Mouse (Mus musculus) heart, embryonic 12.5 days (tissue): Measurements from ENCODE around the gene Kif19a. TPM values are rescaled to one million over a fixed set of nuclear protein-coding genes. Genes with fewer than 3 reads are reported as not detected.

Experiments used
- ATAC-seq: fragments of 200-750 bp; cut with Nextera tagmentation; 2 replicates; pipeline ENCODE4 v1.8.0; 2017; ENCODE audit warnings: moderate TSS enrichment, moderate library complexity; ENCODE audit not compliant: insufficient number of reproducible peaks, low FRiP score
- H3K27ac ChIP-seq: fragments of 300-500 bp; sonication (generic); 2 replicates; pipeline ENCODE4 v1.5.1; 2016; ENCODE audit warnings: mild to moderate bottlenecking, moderate library complexity; ENCODE audit not compliant: poor library complexity, severe bottlenecking
- H3K27me3 ChIP-seq: fragments of 300-500 bp; sonication (generic); replicated peaks from 2 replicates; pipeline ENCODE4 v1.6.1; 2016; ENCODE audit warnings: mild to moderate bottlenecking, moderate library complexity
- H3K36me3 ChIP-seq: fragments of 300-500 bp; sonication (generic); 2 replicates; pipeline ENCODE4 v1.6.1; 2016; ENCODE audit warnings: mild to moderate bottlenecking, moderate library complexity
- H3K4me1 ChIP-seq: fragments of 300-500 bp; sonication (generic); replicated peaks from 2 replicates; pipeline ENCODE4 v1.6.1; 2016; ENCODE audit warnings: mild to moderate bottlenecking
- H3K4me2 ChIP-seq: fragments of 300-500 bp; sonication (generic); 2 replicates; pipeline ENCODE4 v1.6.1; 2016; ENCODE audit warnings: mild to moderate bottlenecking, moderate library complexity
- H3K4me3 ChIP-seq: fragments of 300-500 bp; sonication (generic); 2 replicates; pipeline ENCODE4 v1.5.1; 2016; ENCODE audit warnings: mild to moderate bottlenecking
- H3K9ac ChIP-seq: fragments of 300-500 bp; sonication (generic); 2 replicates; pipeline ENCODE4 v1.6.1; 2016; ENCODE audit warnings: mild to moderate bottlenecking, moderate library complexity
- H3K9me3 ChIP-seq: fragments of 300-500 bp; sonication (generic); replicated peaks from 2 replicates; pipeline ENCODE4 v1.6.1; 2016; ENCODE audit warnings: mild to moderate bottlenecking, moderate library complexity
- WGBS: fragments of 180-500 bp; shearing (Covaris S2); methylation state at CpG from one replicate; pipeline ENCODE4 v1.1.7; 2016; 5-methylcytosine and 5-hydroxymethylcytosine counted together
- polyA plus RNA-seq: library from polyadenylated mRNA; unstranded; fragments of >200 nt; fragmentation: Nextera tagmentation; extraction: Ambion mirVana; gene quantifications from 2 replicates; pipeline ENCODE4 v1.2.1, GENCODE M21; 2016

The Kif19a gene
- polyA plus RNA-seq, 1 experiment from 2014 or later: 0.32 TPM

DNA sequence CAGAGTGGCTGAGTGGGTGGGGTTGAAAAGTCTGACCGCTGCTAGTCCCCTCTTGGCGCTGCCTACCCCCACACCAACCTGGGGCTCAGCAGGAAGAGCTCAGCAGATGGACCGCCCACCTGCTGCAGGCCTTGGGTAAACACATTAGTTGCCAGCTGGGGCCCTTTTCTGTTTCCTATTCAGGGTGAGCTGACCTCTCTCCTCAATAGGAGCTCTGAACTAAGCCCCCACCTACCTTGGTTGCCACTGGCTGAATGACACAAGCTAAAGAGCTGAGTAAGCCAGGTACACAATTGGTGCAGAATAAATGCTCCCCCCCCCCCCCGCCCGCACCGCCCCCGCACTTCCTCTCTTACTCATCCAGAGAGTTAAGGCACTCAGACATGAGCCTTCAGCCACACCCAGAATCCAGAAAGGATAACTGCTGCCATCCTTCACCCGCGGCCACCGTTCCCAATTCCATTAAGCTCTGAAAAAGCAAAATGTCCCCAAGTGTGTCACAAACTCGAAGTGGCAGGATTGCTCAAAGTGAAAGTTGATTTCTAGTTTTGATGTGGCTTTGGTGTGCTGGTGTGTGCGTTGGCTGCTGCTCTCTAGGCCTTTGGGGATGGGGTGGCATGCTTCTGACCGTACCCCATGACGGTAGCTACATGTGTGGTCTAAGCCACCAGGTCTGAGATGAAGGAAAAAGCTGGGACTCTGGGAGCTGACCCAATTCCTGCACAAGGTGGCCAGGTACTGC lies 42.7 kb downstream of the Kif19a start:
- no peak overlapping the region for H3K4me2 ChIP-seq
- no peak for ATAC-seq
- no peaks in the 10 kb centered on the region for H3K36me3 ChIP-seq
- no peak overlapping the region for H3K4me3 ChIP-seq
- 33% methylated on average over 14 of the region's 14 CpGs for WGBS
- peaks cover 8% of the 10 kb centered on the region for H3K4me1 ChIP-seq
- no peak overlapping the region for H3K9ac ChIP-seq
- H3K27me3 ChIP-seq: no peaks in the 10 kb centered on the region
- H3K27ac ChIP-seq: no peak overlapping the region
- no peaks in the 10 kb centered on the region for H3K9me3 ChIP-seq

GRCm38 (mm10) chr11:114809371-114809770 lies 44.2 kb downstream of the Kif19a start:
- Histone ChIP-seq H3K4me2 (no peak overlapping the region), H3K9ac (no peak overlapping the region), H3K4me3 (no peak overlapping the region), H3K27me3 (no peaks in the 10 kb centered on the region), H3K4me1 (peaks cover 8% of the 10 kb centered on the region), H3K9me3 (no peaks in the 10 kb centered on the region), H3K27ac (no peak overlapping the region), H3K36me3 (no peaks in the 10 kb centered on the region)
- 76% methylated on average over 1 of the region's 1 CpGs for WGBS
- no peak for ATAC-seq

- no peak overlapping the region for H3K4me3 ChIP-seq
- WGBS: 20% methylated on average over 4 of the region's 4 CpGs
- H3K4me1 ChIP-seq: peaks cover 18% of the 10 kb centered on the region
- H3K9me3 ChIP-seq: no peaks in the 10 kb centered on the region
- H3K27ac ChIP-seq: no peak overlapping the region
- H3K4me2 ChIP-seq: no peak overlapping the region
- H3K9ac ChIP-seq: no peak overlapping the region
- no peak for ATAC-seq
- H3K36me3 ChIP-seq: no peaks in the 10 kb centered on the region
- no peaks in the 10 kb centered on the region for H3K27me3 ChIP-seq
Observed at GRCm38 (mm10) chr11:114810344-114810743, 45.2 kb downstream of the Kif19a start.

- H3K4me1 ChIP-seq: peaks cover 15% of the 10 kb centered on the region
- H3K4me3 ChIP-seq: no peak overlapping the region
- H3K9ac ChIP-seq: 0 out of 2 replicates have a peak overlapping the region, but pooled peaks have one; percentile 3
- peak; percentile 46; the same call in 1 of the 2 replicates for ATAC-seq
- H3K27me3 ChIP-seq: 0 out of 2 replicates have a peak, but pooled peaks cover 2% of the 10 kb centered on the region
- no peaks in the 10 kb centered on the region for H3K9me3 ChIP-seq
- H3K36me3 ChIP-seq: no peaks in the 10 kb centered on the region
- WGBS: 15% methylated on average over 6 of the region's 6 CpGs
- no peak overlapping the region for H3K27ac ChIP-seq
- no peak overlapping the region for H3K4me2 ChIP-seq
Observed at GRCm38 (mm10) chr11:114812731-114813240, 47.6 kb downstream of the Kif19a start.

DNA sequence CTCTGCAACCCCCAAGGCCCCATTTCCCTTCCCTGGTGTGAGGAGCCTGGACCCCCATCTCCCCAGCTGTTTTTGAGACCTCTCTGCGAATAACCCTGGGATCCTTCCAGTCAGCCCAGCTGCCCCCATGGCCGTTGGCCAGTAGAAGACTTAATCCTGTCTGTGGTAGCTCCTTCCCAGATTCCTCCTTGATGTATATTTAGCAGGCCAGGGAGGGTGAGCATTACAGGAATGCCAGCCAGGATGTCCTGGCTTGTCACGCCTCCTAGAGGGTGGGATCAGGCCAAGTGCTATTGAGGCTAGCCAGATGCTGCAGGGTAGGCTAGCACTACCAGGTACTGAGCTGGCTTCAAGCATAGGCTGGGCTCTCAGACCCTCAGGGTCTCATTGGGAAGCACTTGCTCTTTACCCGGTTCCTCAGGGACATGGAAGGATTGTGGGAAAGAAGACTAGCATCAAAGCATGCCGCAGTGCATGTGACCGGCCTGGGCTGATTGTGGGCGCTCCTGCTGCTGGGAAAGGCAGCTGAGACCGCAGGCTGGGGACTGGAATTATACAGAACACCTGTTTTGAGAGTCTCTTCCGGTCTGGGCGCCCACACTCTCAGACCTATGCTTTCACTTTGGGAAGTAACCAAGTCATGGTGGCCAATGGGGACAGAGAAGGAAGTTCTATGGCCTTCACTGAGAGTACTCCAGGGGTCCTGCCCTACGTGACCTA lies 49.8 kb downstream of the Kif19a start:
- 49% methylated on average over 11 of the region's 11 CpGs for WGBS
- peak overlapping the region; percentile 36 for H3K27ac ChIP-seq
- no peak overlapping the region for H3K4me3 ChIP-seq
- H3K4me1 ChIP-seq: peaks cover 18% of the 10 kb centered on the region
- H3K9ac ChIP-seq: no peak overlapping the region; the same call in 1 of the 2 replicates
- 0 out of 2 replicates have a peak, but pooled peaks cover 2% of the 10 kb centered on the region for H3K27me3 ChIP-seq
- H3K9me3 ChIP-seq: no peaks in the 10 kb centered on the region
- peak; percentile 43; the same call in 1 of the 2 replicates for ATAC-seq
- no peaks in the 10 kb centered on the region for H3K36me3 ChIP-seq
- no peak overlapping the region for H3K4me2 ChIP-seq

DNA sequence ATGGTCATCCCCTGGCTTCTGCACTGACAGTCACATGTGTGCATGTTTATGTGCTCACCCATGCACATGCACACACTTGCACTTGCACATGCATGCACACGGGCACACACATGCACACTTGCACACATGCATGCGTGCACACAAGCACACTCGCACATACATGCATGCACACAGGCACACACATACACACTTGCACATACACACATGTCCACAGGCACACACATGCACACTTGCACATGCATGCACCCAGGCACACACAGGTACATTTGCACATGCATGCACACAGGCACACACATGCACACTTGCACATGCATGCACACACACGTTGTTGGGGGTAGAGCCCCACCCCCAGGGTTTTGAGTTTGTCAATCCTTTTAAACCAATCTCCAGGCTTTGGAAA lies 51.7 kb downstream of the Kif19a start:
- Histone ChIP-seq H3K4me2 (no peak overlapping the region), H3K9ac (no peak overlapping the region), H3K36me3 (no peaks in the 10 kb centered on the region), H3K4me1 (peaks cover 18% of the 10 kb centered on the region), H3K9me3 (no peaks in the 10 kb centered on the region), H3K4me3 (no peak overlapping the region), H3K27ac (no peak overlapping the region), H3K27me3 (0 out of 2 replicates have a peak, but pooled peaks cover 2% of the 10 kb centered on the region)
- no peak for ATAC-seq
- 85% methylated on average over 4 of the region's 4 CpGs for WGBS

- H3K9ac ChIP-seq: no peak overlapping the region
- no peak overlapping the region for H3K27ac ChIP-seq
Observed at GRCm38 (mm10) chr11:114818185-114818584, 53.0 kb downstream of the Kif19a start.

DNA sequence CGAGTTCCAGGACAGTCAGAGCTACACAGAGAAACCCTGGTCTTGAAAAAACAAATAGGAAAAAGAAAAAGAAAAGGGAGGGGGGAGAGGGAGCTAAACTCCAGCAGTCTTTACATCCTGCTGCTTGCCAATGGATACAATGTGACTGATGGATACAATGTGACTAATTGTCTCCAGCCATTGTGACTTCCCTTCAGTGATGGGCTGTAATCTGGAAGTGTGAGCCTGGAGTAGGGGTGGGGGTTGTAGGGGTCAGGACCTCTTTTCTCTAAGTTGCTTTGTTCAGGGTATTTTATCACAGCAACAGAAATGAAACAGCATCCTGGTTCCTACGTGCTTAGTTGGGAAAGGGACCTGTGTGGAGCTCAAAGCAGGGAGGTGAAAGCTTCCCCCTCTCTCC lies 53.9 kb downstream of the Kif19a start:
- Histone ChIP-seq H3K4me3 (no peak overlapping the region), H3K9me3 (no peaks in the 10 kb centered on the region), H3K4me2 (no peak overlapping the region), H3K27ac (no peak overlapping the region), H3K9ac (no peak overlapping the region), H3K36me3 (no peaks in the 10 kb centered on the region), H3K27me3 (0 out of 2 replicates have a peak, but pooled peaks cover 2% of the 10 kb centered on the region), H3K4me1 (peaks cover 29% of the 10 kb centered on the region)
- ATAC-seq: no peak
- WGBS: 39% methylated on average over 2 of the region's 2 CpGs

More at GRCm38 (mm10) chr11:114818185-114818584, 53.0 kb downstream of the Kif19a start:
- H3K4me2 ChIP-seq: no peak overlapping the region
- H3K27me3 ChIP-seq: 0 out of 2 replicates have a peak, but pooled peaks cover 2% of the 10 kb centered on the region
- peaks cover 22% of the 10 kb centered on the region for H3K4me1 ChIP-seq
- 85% methylated on average over 7 of the region's 7 CpGs for WGBS
- H3K36me3 ChIP-seq: no peaks in the 10 kb centered on the region
- no peak overlapping the region for H3K4me3 ChIP-seq
- no peaks in the 10 kb centered on the region for H3K9me3 ChIP-seq
- ATAC-seq: no peak

DNA sequence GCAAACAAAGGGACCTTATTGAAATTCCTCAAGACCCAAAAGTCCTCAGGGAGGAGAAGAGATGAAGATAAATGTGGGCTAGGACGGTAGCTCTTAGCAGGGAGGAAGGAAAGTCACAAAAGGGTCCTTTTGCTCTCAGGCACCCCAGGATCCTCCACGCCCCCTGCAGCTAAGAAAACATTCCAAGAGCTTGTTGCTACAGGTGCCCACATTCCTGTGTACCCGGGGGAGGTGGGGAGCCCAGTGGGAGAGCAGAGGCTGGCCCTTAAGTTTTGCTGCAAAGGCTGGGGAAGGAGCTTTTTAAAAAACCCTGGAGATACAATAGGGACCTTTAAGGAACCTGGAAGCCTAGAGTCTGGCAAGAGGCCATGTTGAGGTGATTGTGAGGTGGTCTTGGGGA lies 55.3 kb downstream of the Kif19a start:
- no peak overlapping the region for H3K9ac ChIP-seq
- peaks cover 18% of the 10 kb centered on the region for H3K4me1 ChIP-seq
- no peaks in the 10 kb centered on the region for H3K36me3 ChIP-seq
- H3K9me3 ChIP-seq: no peaks in the 10 kb centered on the region
- no peak overlapping the region for H3K27ac ChIP-seq
- no peak overlapping the region for H3K4me3 ChIP-seq
- ATAC-seq: no peak
- 0 out of 2 replicates have a peak, but pooled peaks cover 2% of the 10 kb centered on the region for H3K27me3 ChIP-seq
- WGBS: 39% methylated on average over 3 of the region's 3 CpGs
- no peak overlapping the region for H3K4me2 ChIP-seq

GRCm38 (mm10) chr11:114821325-114821724 lies 56.1 kb downstream of the Kif19a start:
- H3K36me3 ChIP-seq: no peaks in the 10 kb centered on the region
- no peak overlapping the region for H3K27ac ChIP-seq
- 0 out of 2 replicates have a peak, but pooled peaks cover 2% of the 10 kb centered on the region for H3K27me3 ChIP-seq
- H3K9ac ChIP-seq: no peak overlapping the region
- H3K9me3 ChIP-seq: no peaks in the 10 kb centered on the region
- 56% methylated on average over 1 of the region's 1 CpGs for WGBS
- peaks cover 18% of the 10 kb centered on the region for H3K4me1 ChIP-seq
- no peak for ATAC-seq
- no peak overlapping the region for H3K4me3 ChIP-seq
- H3K4me2 ChIP-seq: no peak overlapping the region

- Histone ChIP-seq H3K27ac (peak overlapping the region; percentile 22), H3K4me2 (peak overlapping the region; percentile 15; the same call in 1 of the 2 replicates)
- WGBS: 51% methylated on average over 12 of the region's 12 CpGs
Observed at GRCm38 (mm10) chr11:114822727-114823126, 57.5 kb downstream of the Kif19a start.

More at GRCm38 (mm10) chr11:114822727-114823126, 57.5 kb downstream of the Kif19a start:
- no peak for ATAC-seq
- Histone ChIP-seq H3K4me1 (peaks cover 26% of the 10 kb centered on the region), H3K9ac (no peak overlapping the region), H3K27me3 (no peaks in the 10 kb centered on the region), H3K36me3 (no peaks in the 10 kb centered on the region), H3K9me3 (no peaks in the 10 kb centered on the region), H3K4me3 (no peak overlapping the region)
